Mouse (Mus musculus): ENCODE measurements around the gene Ctsj.
"Not testable (repeated sequence)": the region's sequence is repeated elsewhere in the genome, so short reads cannot be mapped to it uniquely, and the experiment has no call there.

Gene Ctsj

DNA sequence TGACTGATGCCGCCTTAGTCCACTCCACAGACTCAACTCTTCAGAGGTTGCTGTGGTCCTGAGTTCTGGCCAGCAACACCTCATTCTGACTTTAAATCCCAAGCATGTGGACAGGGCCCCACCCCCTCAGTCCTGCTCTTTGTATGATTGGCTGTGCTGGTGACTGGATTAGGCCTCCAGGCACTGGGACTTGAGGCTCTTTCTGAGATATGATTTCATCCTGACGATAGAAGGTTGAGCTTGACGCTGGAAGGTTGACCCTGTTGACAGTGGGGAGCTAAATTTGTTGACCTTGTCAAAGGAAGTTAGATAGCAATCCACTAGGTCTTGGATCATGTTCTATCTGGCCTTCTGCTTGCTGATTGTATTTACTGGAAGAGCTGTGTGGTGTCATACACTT is at the start of gene Ctsj:
Gene Ctsj (minus strand): TSS at position 101 of the 400 bp plus-strand sequence.
- no peak for DNase-seq (ENCODE audit: low spot score)

DNA sequence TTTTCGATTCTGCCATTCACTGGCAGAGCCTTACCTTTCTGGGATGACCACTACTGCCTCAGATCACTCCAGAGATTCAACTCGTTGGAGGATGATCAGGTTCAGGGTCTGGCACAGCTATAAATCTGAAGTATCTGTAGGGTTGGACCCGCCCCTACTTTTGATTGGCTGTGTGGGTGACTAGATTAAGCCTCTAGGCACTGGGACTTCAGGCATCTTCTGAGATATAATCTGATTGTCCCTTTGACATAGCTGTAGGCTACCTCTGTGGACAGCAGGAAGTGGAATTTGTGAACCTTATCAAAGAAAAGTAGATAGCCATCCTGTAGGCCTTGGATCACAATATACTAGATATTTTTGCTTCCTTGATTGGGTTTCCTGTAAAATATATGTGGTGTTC is 34.8 kb upstream of the Ctsj start, which contains the start of gene Ctsq:
Gene Ctsq (minus strand): TSS at position 101 of the 400 bp plus-strand sequence.
- no peak for DNase-seq (ENCODE audit: low spot score)

DNA sequence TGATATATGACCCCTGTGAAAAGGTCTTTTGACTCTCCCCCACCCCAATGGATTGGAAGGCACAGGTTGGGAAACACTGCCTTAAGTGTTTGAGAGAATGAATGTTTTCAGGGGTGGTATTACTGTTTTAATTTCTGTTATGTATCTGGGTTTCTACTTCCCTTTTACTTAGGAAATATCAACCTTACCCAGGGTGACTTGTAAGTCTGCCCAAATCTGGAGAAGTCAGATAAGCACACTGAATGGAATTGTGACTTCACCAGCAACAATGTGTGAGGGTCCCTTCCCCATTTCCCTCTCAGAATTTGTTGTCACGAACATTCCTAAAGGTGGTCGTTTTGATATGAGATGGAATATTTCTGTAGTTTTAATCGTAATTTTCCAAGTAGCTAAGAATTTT is 17.0 kb upstream of the Ctsj start:
- no peak for DNase-seq (ENCODE audit: low spot score)

DNA sequence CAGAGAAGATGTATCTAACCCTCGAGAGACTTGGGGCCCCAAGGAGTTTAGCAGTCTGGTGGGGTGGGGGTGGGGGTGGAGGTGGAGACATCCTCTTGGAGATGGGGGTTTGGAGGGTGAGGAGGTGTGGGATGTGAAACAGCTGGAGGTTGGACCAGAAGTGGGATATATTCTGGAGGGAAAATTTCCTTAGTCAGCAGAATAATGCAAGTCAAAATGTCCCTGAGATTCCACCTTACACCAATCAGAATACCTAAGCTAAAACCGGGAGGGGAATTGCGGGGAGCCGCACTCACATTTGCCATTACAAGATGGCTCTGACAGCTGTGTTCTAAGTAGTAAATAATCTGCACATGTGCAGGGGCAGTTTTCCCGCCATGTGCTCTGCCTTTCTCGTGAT is 16.1 kb upstream of the Ctsj start:
- no peak for DNase-seq (ENCODE audit: low spot score)

DNA sequence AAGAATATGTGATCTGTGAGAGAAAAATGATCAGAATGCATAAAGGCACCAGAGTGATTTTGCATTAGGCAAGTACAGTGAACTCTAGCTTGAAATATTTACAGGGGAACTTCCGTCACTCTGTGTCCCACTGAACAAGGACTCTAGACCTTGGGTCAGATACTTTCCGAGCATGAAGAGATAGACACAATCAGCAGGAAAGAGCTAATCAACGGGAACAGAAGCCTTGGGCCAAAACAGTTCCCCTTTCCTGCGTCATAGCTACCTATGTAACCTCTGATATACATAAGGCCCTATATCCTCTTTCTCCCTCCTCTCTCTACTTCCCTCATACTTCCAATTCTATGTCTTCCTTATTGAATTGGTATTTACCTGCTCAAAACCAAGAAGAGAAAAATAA is 4.4 kb upstream of the Ctsj start:
- DNase-seq (ENCODE audit: low spot score) = no peak

DNA sequence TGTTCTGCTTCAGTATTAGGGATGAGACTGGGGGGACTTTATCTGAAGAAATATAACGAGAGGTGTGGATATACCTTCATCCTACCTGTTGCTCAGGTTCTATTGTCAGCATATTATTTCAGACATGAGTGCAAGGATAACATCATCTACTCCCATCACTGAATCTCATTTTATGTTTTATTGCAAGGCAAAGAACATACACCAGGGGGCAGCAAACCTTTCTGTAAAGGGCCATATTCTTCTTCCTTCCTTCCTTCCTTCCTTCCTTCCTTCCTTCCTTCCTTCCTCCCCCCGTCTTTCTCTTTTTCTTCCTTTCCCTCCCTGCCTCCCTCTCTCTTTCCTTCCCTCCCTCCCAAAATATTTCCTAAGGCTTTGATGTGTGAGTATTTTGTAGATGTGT is 8.2 kb downstream of the Ctsj start:
- DNase-seq (ENCODE audit: low spot score) = no peak

DNA sequence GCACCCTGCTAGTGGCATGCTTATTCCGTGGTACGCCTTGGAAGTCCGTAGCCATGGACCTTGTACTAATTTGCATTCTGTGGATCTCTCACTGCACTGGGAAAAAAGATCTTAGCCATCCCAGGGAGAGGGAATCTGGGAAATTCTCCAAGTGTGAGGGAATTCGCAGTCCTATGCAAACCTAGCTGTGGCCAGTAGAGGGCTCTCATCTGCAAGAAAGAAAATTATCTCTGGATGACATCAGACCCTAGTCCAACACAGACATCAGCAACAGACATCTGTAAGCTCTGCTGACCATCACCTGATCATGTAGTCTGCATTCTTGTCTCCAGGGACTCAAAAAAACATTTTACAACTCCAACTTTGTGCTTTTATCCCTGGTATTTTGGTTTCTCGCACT is 18.8 kb downstream of the Ctsj start:
- DNase-seq (ENCODE audit: low spot score) = not testable (repeated sequence)

DNA sequence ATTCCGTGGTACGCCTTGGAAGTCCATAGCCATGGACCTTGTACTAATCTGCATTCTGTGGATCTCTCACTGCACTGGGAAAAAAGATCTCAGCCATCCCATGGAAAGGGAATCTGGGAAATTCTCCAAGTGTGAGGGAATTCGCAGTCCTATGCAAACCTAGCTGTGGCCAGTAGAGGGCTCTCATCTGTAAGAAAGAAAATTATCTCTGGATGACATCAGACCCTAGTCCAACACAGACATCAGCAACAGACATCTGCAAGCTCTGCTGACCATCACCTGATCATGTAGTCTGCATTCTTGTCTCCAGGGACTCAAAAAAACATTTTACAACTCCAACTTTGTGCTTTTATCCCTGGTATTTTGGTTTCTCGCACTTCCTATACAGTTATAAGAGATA is 33.4 kb downstream of the Ctsj start:
- not testable (repeated sequence) for DNase-seq (ENCODE audit: low spot score)

DNA sequence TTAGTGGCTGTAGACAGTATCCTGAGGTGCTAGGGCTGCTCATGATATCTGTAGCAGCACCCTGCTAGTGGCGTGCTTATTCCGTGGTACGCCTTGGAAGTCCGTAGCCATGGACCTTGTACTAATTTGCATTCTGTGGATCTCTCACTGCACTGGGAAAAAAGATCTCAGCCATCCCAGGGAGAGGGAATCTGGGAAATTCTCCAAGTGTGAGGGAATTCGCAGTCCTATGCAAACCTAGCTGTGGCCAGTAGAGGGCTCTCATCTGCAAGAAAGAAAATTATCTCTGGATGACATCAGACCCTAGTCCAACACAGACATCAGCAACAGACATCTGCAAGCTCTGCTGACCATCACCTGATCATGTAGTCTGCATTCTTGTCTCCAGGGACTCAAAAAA is 41.8 kb downstream of the Ctsj start:
- DNase-seq (ENCODE audit: low spot score) = not testable (repeated sequence)

DNA sequence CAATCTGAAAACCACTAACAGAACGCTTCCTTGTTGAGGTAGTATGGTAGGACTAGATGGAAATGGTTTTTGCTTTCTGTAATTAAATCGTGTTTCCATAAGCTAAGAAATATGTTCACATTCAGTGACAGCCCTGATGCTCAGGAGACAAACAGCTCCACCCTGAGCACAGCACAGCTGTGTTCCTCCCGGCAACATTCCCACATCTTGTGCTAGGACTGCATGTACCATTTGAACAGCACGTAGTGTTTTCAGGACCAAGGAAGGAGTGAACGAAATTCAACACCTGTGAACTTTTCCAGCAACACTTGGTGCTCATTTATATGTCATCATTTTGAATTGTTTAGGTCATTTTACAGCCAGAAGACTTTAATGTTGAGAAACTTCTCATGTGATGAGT is 44.1 kb downstream of the Ctsj start:
- DNase-seq (ENCODE audit: low spot score) = peak; percentile 46

Data from lung, postnatal 25 days (tissue).